Mouse (Mus musculus) megakaryocyte, adult 5-6 weeks (primary cell): ENCODE measurements around the gene Ifit2. TPM values are rescaled to one million over a fixed set of nuclear protein-coding genes. Genes with fewer than 3 reads are reported as not detected.
A peak's percentile ranks its signal among the peaks of the same experiment; 100 is the strongest.

Experiments
- ATAC-seq: 2 replicates; pipeline ENCODE4 v1.8.0; 2016; ENCODE audit warnings: mild to moderate bottlenecking, inconsistent platforms; ENCODE audit not compliant: poor library complexity, severe bottlenecking
- total RNA-seq, 2 experiments: library from RNA; stranded (forward) in 1 of 2; stranded (reverse) in 1 of 2; fragments of 153-499, 151-499 nt in 1 of 2; fragments of 221-1000, 200-1000 nt in 1 of 2; gene quantifications; 2 replicates each; pipeline versions ENCODE4 v1.2.3 to v1.2.4; 2015 to 2017

Gene Ifit2
- total RNA-seq (2015) (10.1 and 10.2 TPM in 2 replicates), total RNA-seq (2017) (20.2 and 21.2 TPM in 2 replicates)

DNA sequence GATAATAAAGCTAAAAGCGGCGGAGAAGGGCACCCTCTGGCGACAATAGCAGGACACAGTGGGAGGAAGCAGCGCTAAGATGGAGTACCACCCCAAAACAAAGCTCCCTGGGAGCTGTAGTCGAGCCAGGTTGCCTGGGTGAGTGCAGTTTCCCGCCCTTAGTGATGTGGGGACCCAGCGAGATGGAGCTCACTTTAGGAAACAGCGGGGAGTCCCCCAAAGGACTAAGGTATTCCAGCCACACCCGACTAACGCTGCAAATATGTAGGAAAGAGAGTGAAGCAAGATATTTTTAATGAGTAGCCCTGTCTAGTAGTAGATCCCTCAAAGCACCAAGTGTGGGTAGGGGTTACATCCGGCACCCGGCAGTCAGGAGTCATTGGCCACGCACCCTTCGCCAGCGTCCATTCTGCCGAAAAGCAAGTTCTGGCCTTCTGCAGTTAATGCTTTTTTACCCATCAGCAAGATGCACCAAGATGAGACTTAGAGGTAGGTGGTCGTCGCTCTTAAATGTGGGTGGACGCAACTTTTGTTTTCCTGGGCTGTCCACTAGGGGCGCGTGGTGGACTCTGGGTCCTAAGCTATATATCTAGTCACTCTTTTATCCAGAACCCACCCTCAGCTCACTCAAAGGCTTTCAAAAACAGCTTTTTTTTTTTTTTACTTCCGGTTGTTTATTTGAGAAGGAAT is at the start of gene Ifit2:
Ifit2 (plus strand) TSS at position 161 of the 690 bp plus-strand sequence.
- ATAC-seq: peak; percentile 93

- ATAC-seq: peak; percentile 98
Measured at GRCm38 (mm10) chr19:34500763-34501162, 49.7 kb upstream of the Ifit2 start.

GRCm38 (mm10) chr19:34505161-34505721 is 45.3 kb upstream of the Ifit2 start:
- peak; percentile 33; the same call in 1 of the 2 replicates for ATAC-seq

DNA sequence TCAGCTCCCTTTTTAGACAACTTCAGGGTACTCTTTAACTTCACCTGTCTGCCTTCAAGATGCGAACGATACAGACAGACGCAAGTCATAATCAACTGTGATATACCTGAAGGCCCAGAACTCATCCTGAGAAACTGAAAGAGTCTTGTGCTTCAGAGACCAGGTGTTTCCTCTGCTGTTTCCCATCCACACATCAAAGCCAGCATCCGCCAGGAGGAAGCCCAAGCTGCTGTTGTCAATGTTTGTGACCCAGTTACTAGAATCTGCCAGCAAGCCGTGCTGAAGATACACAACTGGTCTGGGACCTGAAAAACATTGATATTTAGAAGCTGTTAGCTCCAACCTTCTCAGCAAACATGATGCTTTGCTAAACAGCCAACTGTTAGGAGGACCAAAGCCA is 39.8 kb upstream of the Ifit2 start:
- ATAC-seq: no peak

DNA sequence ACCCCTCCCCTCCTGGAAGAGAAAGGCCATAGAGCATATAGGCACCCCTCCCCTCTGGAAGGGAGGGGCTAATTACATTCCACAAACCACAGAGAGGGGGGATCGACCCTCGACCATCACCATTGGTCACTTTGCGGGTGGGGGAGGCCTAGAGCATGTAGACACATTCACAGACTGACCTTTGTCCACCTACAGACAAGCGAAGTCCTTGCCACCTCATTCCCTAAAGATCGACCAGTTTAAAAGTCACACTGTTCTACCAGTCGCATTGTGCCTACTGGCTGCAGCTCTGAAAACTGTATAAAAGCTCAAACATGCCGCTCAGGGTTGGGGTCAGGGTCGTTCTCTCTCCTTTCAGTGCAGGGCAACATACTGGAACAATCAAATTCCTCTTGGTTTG is 39.0 kb upstream of the Ifit2 start:
- ATAC-seq: no peak

DNA sequence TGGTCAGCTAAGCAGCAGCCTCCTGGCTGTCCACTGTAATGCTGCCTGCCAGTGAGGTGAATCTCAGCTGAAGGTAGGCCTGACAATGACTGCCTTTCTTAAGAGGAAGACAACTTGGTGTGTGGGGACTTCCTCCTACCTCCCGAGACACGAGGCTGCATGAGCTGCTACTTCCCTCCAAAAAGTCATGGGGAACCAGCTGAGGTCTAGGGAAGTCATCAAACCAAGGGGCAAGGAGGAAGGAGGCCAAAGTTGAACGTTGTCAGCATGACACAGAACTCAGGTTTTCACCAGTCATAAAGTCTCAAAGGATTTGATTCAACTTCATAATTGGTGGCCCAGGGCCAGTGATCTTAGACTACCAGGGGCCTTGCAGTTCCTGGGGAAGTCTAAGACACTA is 34.8 kb upstream of the Ifit2 start:
- ATAC-seq: peak; percentile 97

DNA sequence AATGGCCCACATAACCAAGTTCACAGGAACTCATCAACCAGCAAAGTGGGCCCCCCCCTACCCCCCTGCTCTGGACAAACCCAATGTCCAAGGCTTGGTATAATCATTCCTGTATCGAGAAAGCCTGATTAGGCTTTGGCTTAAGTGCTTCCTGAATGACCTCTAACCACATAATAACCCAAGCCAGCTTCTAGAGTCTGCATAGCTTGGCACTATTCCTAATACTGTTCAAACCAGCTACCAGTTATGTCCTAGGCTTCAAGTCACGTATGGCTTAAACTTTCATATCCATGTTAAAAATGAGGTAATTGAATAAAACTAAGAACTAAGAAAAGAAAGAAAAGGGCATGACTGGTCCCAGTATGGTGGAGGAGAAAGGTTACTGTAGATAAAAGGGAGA is 34.1 kb upstream of the Ifit2 start:
- ATAC-seq: no peak

DNA sequence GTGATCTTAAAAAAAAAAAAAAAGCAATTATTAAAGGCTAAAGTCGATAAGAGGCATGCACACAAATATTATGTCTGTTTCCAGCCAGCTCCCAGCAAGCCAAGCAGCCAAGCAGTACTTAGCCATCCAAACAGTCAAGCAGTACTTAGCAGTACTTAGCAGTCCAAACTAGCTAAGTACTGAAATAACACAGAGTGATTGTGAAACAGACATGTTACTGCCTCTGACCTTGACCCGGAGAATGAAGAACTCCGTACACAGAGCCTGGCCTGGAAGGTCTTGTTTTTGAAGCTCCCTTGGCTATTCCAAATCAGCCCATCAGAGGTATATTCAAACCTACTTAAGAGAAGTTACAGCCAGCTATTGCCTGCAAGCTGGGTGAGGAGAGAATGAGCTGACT is 33.3 kb upstream of the Ifit2 start:
- ATAC-seq: no peak

GRCm38 (mm10) chr19:34517812-34518594 is 32.5 kb upstream of the Ifit2 start:
- no peak for ATAC-seq

GRCm38 (mm10) chr19:34518786-34519185 is 31.7 kb upstream of the Ifit2 start:
- no peak for ATAC-seq

- no peak for ATAC-seq
Measured at GRCm38 (mm10) chr19:34519646-34520045, 30.8 kb upstream of the Ifit2 start.

DNA sequence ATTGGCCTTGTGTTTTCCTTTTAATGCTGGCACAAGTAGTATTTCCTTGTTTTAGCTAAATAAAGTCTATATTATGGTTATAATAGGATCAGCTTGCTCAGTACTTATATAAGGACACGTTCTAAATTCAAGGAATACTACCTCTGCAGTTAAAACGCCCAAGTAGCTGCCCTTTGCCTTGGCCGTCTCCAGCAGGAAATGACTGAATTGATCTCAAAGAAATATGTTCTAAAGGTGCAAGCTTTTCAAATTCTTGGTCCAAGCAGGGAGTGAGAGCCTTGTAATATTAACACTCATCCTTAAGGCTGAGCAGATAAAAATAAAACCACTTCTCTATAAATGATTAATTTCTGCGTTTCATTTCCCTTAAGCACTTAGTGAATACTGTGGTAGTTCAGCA is 30.4 kb upstream of the Ifit2 start:
- ATAC-seq: no peak

GRCm38 (mm10) chr19:34521361-34521760 is 29.1 kb upstream of the Ifit2 start:
- ATAC-seq: peak; percentile 60

DNA sequence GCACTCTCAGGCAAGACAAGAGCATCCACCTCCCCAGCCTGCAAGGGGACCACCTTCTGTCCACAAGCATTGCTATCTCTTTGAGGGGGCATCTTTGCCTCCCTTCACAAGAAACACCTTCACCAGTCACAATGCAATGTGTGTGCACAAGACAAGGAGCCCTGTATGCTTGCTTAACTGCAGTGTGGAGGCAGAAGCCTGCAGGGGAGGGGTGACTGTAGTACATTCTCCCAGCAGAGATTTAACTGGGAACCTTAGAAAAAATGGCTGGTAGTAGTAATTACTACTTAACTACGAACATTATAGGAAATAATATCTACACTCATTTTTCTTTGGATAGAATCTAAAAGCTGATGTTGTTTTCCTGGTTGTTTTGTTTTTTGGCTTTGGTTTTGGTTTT is 28.5 kb upstream of the Ifit2 start:
- no peak for ATAC-seq

DNA sequence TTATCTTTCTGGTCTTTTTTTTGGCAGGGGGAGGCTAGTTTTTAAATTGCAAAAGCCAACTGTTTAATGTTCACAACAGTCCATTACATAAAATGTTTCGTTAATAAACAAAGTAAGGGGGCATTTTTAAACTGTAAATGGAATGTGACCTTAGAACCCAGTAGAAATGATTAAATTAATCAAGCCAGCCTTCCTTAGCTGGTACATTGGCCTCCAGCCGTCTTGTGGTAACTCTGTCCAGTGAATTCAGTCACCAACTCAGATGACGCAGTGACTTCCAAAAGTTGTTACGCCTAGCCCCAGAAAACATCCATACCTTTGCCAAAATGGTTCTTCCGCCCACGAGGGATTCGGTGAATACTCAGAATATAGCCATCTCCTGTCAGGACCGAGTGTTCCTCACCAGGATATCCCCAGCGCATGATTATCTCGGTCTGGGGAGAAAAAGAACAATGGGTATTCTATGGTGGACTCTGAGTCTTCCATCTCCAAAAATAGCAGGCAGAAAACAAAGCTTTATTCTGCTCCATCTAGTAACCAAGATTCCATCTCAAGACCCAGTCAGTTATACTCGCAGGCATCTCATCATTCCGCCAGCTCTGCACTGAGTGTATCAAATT is 27.3 kb upstream of the Ifit2 start:
- no peak for ATAC-seq

- ATAC-seq: no peak
Measured at GRCm38 (mm10) chr19:34524646-34525045, 25.8 kb upstream of the Ifit2 start.

GRCm38 (mm10) chr19:34526321-34526923 is 24.1 kb upstream of the Ifit2 start:
- peak; percentile 47 for ATAC-seq

GRCm38 (mm10) chr19:34526941-34527682 is 23.4 kb upstream of the Ifit2 start, which contains the start of gene Lipa:
Lipa (minus strand) TSS chr19:34527474.
- peak; percentile 99 for ATAC-seq

DNA sequence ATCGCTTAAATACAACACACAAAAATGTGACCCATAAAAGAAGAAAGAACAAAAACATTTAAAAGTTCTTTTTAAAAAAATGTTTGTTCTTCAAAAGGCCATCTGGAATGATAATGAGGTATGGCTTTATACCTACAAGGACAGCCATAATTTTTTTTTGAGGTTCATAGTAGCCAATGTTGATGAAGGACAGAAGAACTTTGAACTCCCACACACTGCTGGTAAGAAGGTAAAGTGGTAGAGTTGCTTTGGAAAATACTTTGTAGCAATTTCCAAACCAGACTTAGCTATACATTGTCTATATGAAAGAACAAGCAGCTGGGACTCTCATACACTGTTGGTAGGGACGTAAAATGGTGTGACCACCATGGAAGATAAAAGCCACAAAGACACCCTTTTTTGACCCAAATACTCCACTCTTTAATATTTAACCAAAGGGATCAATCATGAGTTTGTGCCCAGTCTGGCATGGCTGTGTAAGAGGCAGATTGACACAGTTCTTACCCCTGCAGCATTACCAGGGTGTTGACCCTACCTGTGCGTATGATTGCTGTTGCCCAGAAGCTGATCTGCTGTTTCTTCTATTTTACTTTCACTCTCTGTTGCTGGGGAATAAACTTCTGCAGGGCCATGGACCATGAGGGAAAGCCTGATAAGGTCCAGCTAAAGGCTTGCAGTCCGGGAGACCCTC is 18.3 kb upstream of the Ifit2 start:
- ATAC-seq: no peak

DNA sequence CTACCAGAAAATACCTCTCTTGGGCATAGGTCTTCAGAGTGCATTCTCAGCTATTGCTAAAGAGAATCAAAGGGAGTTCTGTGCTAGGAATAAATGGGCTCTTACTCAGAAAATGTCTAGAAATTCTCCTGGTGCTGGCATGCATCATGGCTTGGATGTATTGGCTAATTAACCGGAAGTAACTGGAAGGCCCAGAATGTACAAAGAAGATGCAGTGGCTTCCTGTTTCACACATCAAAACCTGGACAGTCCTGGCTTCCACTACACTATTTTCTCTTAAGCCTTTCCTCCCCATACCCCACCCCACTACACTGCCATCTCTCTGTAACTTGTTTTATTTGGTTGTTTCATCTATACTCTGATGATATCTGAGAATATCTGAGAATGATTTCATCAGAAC is 11.1 kb upstream of the Ifit2 start:
- peak; percentile 66 for ATAC-seq
